Mouse (Mus musculus) gastrocnemius, postnatal 25 days (tissue): ENCODE data around the gene Stat5a. TPM values are rescaled to one million over a fixed set of nuclear protein-coding genes. Genes with fewer than 3 reads are reported as not detected.

Experiments
- total RNA-seq, 2 experiments: library from RNA; stranded (reverse); gene quantifications; 1 replicate in 1 of 2; 2 replicates in 1 of 2; pipeline ENCODE4 v1.2.3; 2021

Stat5a gene
- total RNA-seq, 2 experiments from 2014 or later = 10.9 to 14.8 TPM

Other genes starting within 250 kb of the Stat5a start
- 10 to 100 TPM; 19.9 to 21.5 TPM for gene Nkiras2, start 240.1 kb upstream of the Stat5a start, total RNA-seq
- 100 to 1,000 TPM; 123 to 126 TPM for gene Dnajc7, start 239.2 kb upstream of the Stat5a start, total RNA-seq
- gene Zfp385c, start 166.9 kb upstream of the Stat5a start, total RNA-seq = under 1 TPM; 0.31 to 0.70 TPM
- gene Dhx58, start 155.1 kb upstream of the Stat5a start, total RNA-seq = 1 to 10 TPM in 1 of 2 experiments, under 1 TPM in 1; 0.77 to 1.2 TPM
- gene Kat2a, start 146.9 kb upstream of the Stat5a start, total RNA-seq = 10 to 100 TPM; 11.7 to 11.8 TPM
- not detected for gene Hspb9, start 145.5 kb upstream of the Stat5a start, total RNA-seq
- 10 to 100 TPM; 40.4 to 43.1 TPM for gene Rab5c, start 121.1 kb upstream of the Stat5a start, total RNA-seq
- gene Kcnh4, start 99.4 kb upstream of the Stat5a start, total RNA-seq = not detected
- not detected for gene Hcrt, start 96.4 kb upstream of the Stat5a start, total RNA-seq
- 1 to 10 TPM; 4.8 to 4.9 TPM for gene Ghdc, start 88.4 kb upstream of the Stat5a start, total RNA-seq
- 100 to 1,000 TPM in 1 of 2 experiments, 10 to 100 TPM in 1; 93.2 to 126 TPM for gene Stat5b, start 8.6 kb upstream of the Stat5a start, total RNA-seq
- 10 to 100 TPM; 32.5 to 49.5 TPM for gene Stat3, start 80.2 kb downstream of the Stat5a start, total RNA-seq
- 100 to 1,000 TPM; 175 to 196 TPM for gene Cavin1, start 111.5 kb downstream of the Stat5a start, total RNA-seq
- gene Atp6v0a1, start 150.1 kb downstream of the Stat5a start, total RNA-seq = 10 to 100 TPM; 56.9 to 60.0 TPM
- gene Naglu, start 210.7 kb downstream of the Stat5a start, total RNA-seq = 1 to 10 TPM; 3.3 to 3.9 TPM
- not detected for gene Hsd17b1, start 219.1 kb downstream of the Stat5a start, total RNA-seq
- gene Coasy, start 223.2 kb downstream of the Stat5a start, total RNA-seq = 10 to 100 TPM in 1 of 2 experiments, 1 to 10 TPM in 1; 7.9 to 10.3 TPM
- 10 to 100 TPM in 1 of 2 experiments, 1 to 10 TPM in 1; 7.5 to 11.0 TPM for gene Mlx, start 227.9 kb downstream of the Stat5a start, total RNA-seq
- 1 to 10 TPM; 1.5 to 1.7 TPM for gene Psmc3ip, start 236.1 kb downstream of the Stat5a start, total RNA-seq